Mouse (Mus musculus) liver, embryonic 12.5 days (tissue): ENCODE results near the gene 2410131K14Rik. TPM values are rescaled to one million over a fixed set of nuclear protein-coding genes. Genes with fewer than 3 reads are reported as not detected.

Experiments
- ATAC-seq: fragments of 200-750 bp; cut with Nextera tagmentation; 2 replicates; pipeline ENCODE4 v1.8.0; 2017; ENCODE audit warnings: moderate number of reproducible peaks, mild to moderate bottlenecking, moderate library complexity
- H3K27ac ChIP-seq: fragments of 300-500 bp; sonication (generic); 2 replicates; pipeline ENCODE4 v1.5.1; 2016; ENCODE audit warnings: mild to moderate bottlenecking
- H3K27me3 ChIP-seq: fragments of 300-500 bp; sonication (generic); replicated peaks from 2 replicates; pipeline ENCODE4 v1.6.1; 2016; ENCODE audit warnings: mild to moderate bottlenecking, moderate library complexity
- H3K36me3 ChIP-seq: fragments of 300-500 bp; sonication (generic); 2 replicates; pipeline ENCODE4 v1.6.1; 2016; ENCODE audit warnings: mild to moderate bottlenecking, moderate library complexity
- H3K4me1 ChIP-seq: fragments of 300-500 bp; sonication (generic); 2 replicates; pipeline ENCODE4 v1.6.1; 2016
- H3K4me2 ChIP-seq: fragments of 300-500 bp; sonication (generic); 2 replicates; pipeline ENCODE4 v1.6.1; 2016; ENCODE audit warnings: mild to moderate bottlenecking, moderate library complexity
- H3K4me3 ChIP-seq: fragments of 300-500 bp; sonication (generic); 2 replicates; pipeline ENCODE4 v1.5.1; 2016; ENCODE audit warnings: mild to moderate bottlenecking, moderate library complexity
- H3K9ac ChIP-seq: fragments of 300-500 bp; sonication (generic); 2 replicates; pipeline ENCODE4 v1.6.1; 2016; ENCODE audit warnings: mild to moderate bottlenecking, moderate library complexity
- H3K9me3 ChIP-seq: fragments of 300-500 bp; sonication (generic); replicated peaks from 2 replicates; pipeline ENCODE4 v1.6.1; 2016; ENCODE audit warnings: mild to moderate bottlenecking, moderate library complexity
- WGBS: fragments of 180-500 bp; shearing (Covaris S2); methylation state at CpG from one replicate; pipeline ENCODE4 v1.1.7; 2016; ENCODE audit not compliant: insufficient replicate concordance; 5-methylcytosine and 5-hydroxymethylcytosine counted together
- polyA plus RNA-seq: library from polyadenylated mRNA; unstranded; fragments of >200 nt; fragmentation: Nextera tagmentation; extraction: Ambion mirVana; gene quantifications from 2 replicates; pipeline ENCODE4 v1.2.1, GENCODE M21; 2016

Gene 2410131K14Rik
- polyA plus RNA-seq, 1 experiment from 2014 or later, result 2.3 TPM

GRCm38 (mm10) chr5:118239671-118240070, 5.4 kb upstream of the 2410131K14Rik start:
- WGBS, result 77% methylated on average over 12 of the region's 12 CpGs
- H3K27me3 ChIP-seq, result 0 out of 2 replicates have a peak, but pooled peaks cover 6% of the 10 kb centered on the region
- no peak overlapping the region for H3K4me2 ChIP-seq
- H3K27ac ChIP-seq, result no peak overlapping the region
- no peak overlapping the region for H3K9ac ChIP-seq
- no peak for ATAC-seq
- H3K9me3 ChIP-seq, result no peaks in the 10 kb centered on the region
- H3K4me3 ChIP-seq, result no peak overlapping the region
- H3K4me1 ChIP-seq, result peaks cover 8% of the 10 kb centered on the region
- 0 out of 2 replicates have a peak, but pooled peaks cover 4% of the 10 kb centered on the region for H3K36me3 ChIP-seq

- H3K4me2 ChIP-seq, result peak overlapping the region; percentile 82
- peak overlapping the region; percentile 62; the same call in 1 of the 2 replicates for H3K9ac ChIP-seq
- H3K27me3 ChIP-seq, result 0 out of 2 replicates have a peak, but pooled peaks cover 6% of the 10 kb centered on the region
- peaks cover 9% of the 10 kb centered on the region; the same call in 1 of the 2 replicates for H3K36me3 ChIP-seq
- H3K9me3 ChIP-seq, result no peaks in the 10 kb centered on the region
- peak overlapping the region; percentile 60 for H3K4me3 ChIP-seq
- no peak for ATAC-seq
- peaks cover 32% of the 10 kb centered on the region for H3K4me1 ChIP-seq
- no peak overlapping the region for H3K27ac ChIP-seq
- WGBS, result 12% methylated on average over 15 of the region's 15 CpGs
Measured at GRCm38 (mm10) chr5:118245606-118246308, 730 bp downstream of the 2410131K14Rik start.

GRCm38 (mm10) chr5:118247378-118247777, 2.4 kb downstream of the 2410131K14Rik start:
- Histone ChIP-seq H3K4me2 (no peak overlapping the region), H3K27ac (no peak overlapping the region), H3K9ac (no peak overlapping the region), H3K36me3 (peaks cover 9% of the 10 kb centered on the region; the same call in 1 of the 2 replicates), H3K4me1 (peaks cover 32% of the 10 kb centered on the region), H3K9me3 (no peaks in the 10 kb centered on the region), H3K4me3 (no peak overlapping the region), H3K27me3 (no peaks in the 10 kb centered on the region)
- WGBS, result 74% methylated on average over 8 of the region's 8 CpGs
- no peak for ATAC-seq

- no peak overlapping the region for H3K4me3 ChIP-seq
- no peak overlapping the region for H3K27ac ChIP-seq
- WGBS, result 70% methylated on average over 6 of the region's 7 CpGs
- H3K9ac ChIP-seq, result no peak overlapping the region
- H3K36me3 ChIP-seq, result peaks cover 11% of the 10 kb centered on the region; the same call in 1 of the 2 replicates
- no peaks in the 10 kb centered on the region for H3K27me3 ChIP-seq
- ATAC-seq, result no peak
- H3K4me2 ChIP-seq, result no peak overlapping the region
- peaks cover 11% of the 10 kb centered on the region for H3K4me1 ChIP-seq
- no peaks in the 10 kb centered on the region for H3K9me3 ChIP-seq
Measured at GRCm38 (mm10) chr5:118250987-118251386, 6.0 kb downstream of the 2410131K14Rik start.

- Histone ChIP-seq H3K9ac (no peak overlapping the region), H3K27me3 (no peaks in the 10 kb centered on the region), H3K9me3 (no peaks in the 10 kb centered on the region), H3K4me1 (no peaks in the 10 kb centered on the region), H3K27ac (no peak overlapping the region), H3K4me2 (no peak overlapping the region), H3K36me3 (peaks cover 30% of the 10 kb centered on the region), H3K4me3 (no peak overlapping the region)
- 33% methylated on average over 3 of the region's 3 CpGs for WGBS
- no peak for ATAC-seq
Measured at GRCm38 (mm10) chr5:118253551-118253950, 8.5 kb downstream of the 2410131K14Rik start.

GRCm38 (mm10) chr5:118256981-118257380, 12.0 kb downstream of the 2410131K14Rik start:
- Histone ChIP-seq H3K27me3 (no peaks in the 10 kb centered on the region), H3K4me1 (peaks cover 3% of the 10 kb centered on the region; the same call in 1 of the 2 replicates), H3K36me3 (peaks cover 54% of the 10 kb centered on the region), H3K9me3 (no peaks in the 10 kb centered on the region), H3K4me3 (no peak overlapping the region), H3K27ac (no peak overlapping the region), H3K4me2 (no peak overlapping the region), H3K9ac (no peak overlapping the region)
- no peak for ATAC-seq
- WGBS, result 77% methylated on average over 4 of the region's 4 CpGs

- no peak overlapping the region for H3K9ac ChIP-seq
- no peak overlapping the region for H3K4me2 ChIP-seq
- no peak overlapping the region for H3K27ac ChIP-seq
- no peak for ATAC-seq
- peaks cover 61% of the 10 kb centered on the region for H3K36me3 ChIP-seq
- WGBS, result 71% methylated on average over 6 of the region's 6 CpGs
- no peaks in the 10 kb centered on the region for H3K27me3 ChIP-seq
- no peak overlapping the region for H3K4me3 ChIP-seq
- H3K4me1 ChIP-seq, result peaks cover 3% of the 10 kb centered on the region; the same call in 1 of the 2 replicates
- H3K9me3 ChIP-seq, result no peaks in the 10 kb centered on the region
Measured at GRCm38 (mm10) chr5:118259152-118259551, 14.1 kb downstream of the 2410131K14Rik start.

GRCm38 (mm10) chr5:118259636-118260035, 14.6 kb downstream of the 2410131K14Rik start:
- H3K4me2 ChIP-seq, result no peak overlapping the region
- H3K36me3 ChIP-seq, result peaks cover 61% of the 10 kb centered on the region
- H3K27me3 ChIP-seq, result no peaks in the 10 kb centered on the region
- ATAC-seq, result no peak
- WGBS, result 47% methylated on average over 6 of the region's 6 CpGs
- H3K4me1 ChIP-seq, result peaks cover 3% of the 10 kb centered on the region; the same call in 1 of the 2 replicates
- H3K4me3 ChIP-seq, result no peak overlapping the region
- H3K27ac ChIP-seq, result no peak overlapping the region
- H3K9ac ChIP-seq, result no peak overlapping the region
- no peaks in the 10 kb centered on the region for H3K9me3 ChIP-seq

- Histone ChIP-seq H3K36me3 (peaks cover 61% of the 10 kb centered on the region), H3K9ac (no peak overlapping the region), H3K4me3 (no peak overlapping the region), H3K9me3 (no peaks in the 10 kb centered on the region), H3K4me2 (no peak overlapping the region), H3K27me3 (no peaks in the 10 kb centered on the region), H3K4me1 (peaks cover 3% of the 10 kb centered on the region; the same call in 1 of the 2 replicates), H3K27ac (no peak overlapping the region)
- no peak for ATAC-seq
- 39% methylated on average over 10 of the region's 10 CpGs for WGBS
Measured at GRCm38 (mm10) chr5:118260055-118260454, 15.0 kb downstream of the 2410131K14Rik start.

GRCm38 (mm10) chr5:118260642-118261041, 15.6 kb downstream of the 2410131K14Rik start:
- H3K9ac ChIP-seq, result no peak overlapping the region
- peaks cover 3% of the 10 kb centered on the region; the same call in 1 of the 2 replicates for H3K4me1 ChIP-seq
- H3K4me3 ChIP-seq, result no peak overlapping the region
- no peaks in the 10 kb centered on the region for H3K27me3 ChIP-seq
- no peak overlapping the region for H3K27ac ChIP-seq
- no peaks in the 10 kb centered on the region for H3K9me3 ChIP-seq
- no peak for ATAC-seq
- H3K36me3 ChIP-seq, result peaks cover 61% of the 10 kb centered on the region
- WGBS, result 76% methylated on average over 11 of the region's 11 CpGs
- H3K4me2 ChIP-seq, result no peak overlapping the region

- Histone ChIP-seq H3K9ac (no peak overlapping the region), H3K27ac (no peak overlapping the region), H3K4me3 (no peak overlapping the region), H3K27me3 (no peaks in the 10 kb centered on the region), H3K4me2 (no peak overlapping the region), H3K4me1 (peaks cover 3% of the 10 kb centered on the region; the same call in 1 of the 2 replicates), H3K9me3 (no peaks in the 10 kb centered on the region), H3K36me3 (peaks cover 56% of the 10 kb centered on the region)
- WGBS, result 82% methylated on average over 9 of the region's 9 CpGs
- no peak for ATAC-seq
Measured at GRCm38 (mm10) chr5:118261181-118261580, 16.2 kb downstream of the 2410131K14Rik start.

GRCm38 (mm10) chr5:118262418-118262817, 17.4 kb downstream of the 2410131K14Rik start:
- Histone ChIP-seq H3K27me3 (peaks cover 7% of the 10 kb centered on the region; the same call in 1 of the 2 replicates), H3K4me1 (peaks cover 3% of the 10 kb centered on the region; the same call in 1 of the 2 replicates), H3K9ac (no peak overlapping the region), H3K4me3 (no peak overlapping the region), H3K4me2 (no peak overlapping the region), H3K27ac (no peak overlapping the region), H3K9me3 (no peaks in the 10 kb centered on the region), H3K36me3 (peaks cover 46% of the 10 kb centered on the region)
- 78% methylated on average over 8 of the region's 8 CpGs for WGBS
- no peak for ATAC-seq
